Mouse (Mus musculus): ENCODE measurements around the gene Tut1. TPM values are rescaled to one million over a fixed set of nuclear protein-coding genes. Genes with fewer than 3 reads are reported as not detected.

Tut1 gene
- polyA plus RNA-seq, 2 experiments: 27.6 to 28.6 TPM

DNA sequence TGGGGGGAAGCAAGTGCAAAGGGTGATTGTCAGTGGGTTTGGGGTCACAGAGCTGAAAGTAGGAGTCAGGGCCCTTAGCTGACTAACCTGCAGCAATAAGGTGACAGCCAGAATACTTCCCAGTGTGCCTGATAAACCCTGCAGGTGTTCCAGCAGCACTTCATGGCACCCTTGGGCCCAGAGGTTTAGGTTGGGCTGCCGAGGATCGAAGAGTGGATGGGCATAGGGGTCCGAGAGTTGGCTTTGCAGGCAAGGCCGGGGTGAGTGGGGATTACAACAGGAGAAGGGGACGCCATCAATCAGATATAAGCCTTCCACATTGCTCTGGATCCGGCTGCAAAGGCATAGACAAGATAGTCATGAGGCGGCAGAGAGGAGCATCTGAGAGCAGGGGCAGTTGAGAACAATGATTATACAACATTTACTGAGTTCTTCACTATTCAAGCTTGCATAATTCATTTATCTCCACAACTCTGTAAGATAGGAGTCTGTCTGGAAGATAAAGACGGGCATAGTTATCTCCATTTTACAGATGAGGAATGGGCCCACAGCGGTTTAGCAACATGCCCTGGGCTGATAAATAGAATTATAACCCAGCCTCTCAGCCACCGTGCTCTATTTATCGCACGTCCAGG, 25.6 kb upstream of the Tut1 start:
- Histone ChIP-seq H3K4me3 (replicated peaks; ENCODE audit: low read length) (no peak overlapping the region), H3K9me3 (ENCODE audit: control insufficient read depth, low read length) (no peaks in the 10 kb centered on the region), H3K36me3 (ENCODE audit: control insufficient read depth, insufficient read depth, low read length) (peaks cover 41% of the 10 kb centered on the region), H3K27ac (replicated peaks; ENCODE audit: low read depth, low read length) (no peak overlapping the region), H3K27me3 (ENCODE audit: control insufficient read depth, insufficient read depth, low read length) (no peaks in the 10 kb centered on the region), H3K4me2 (replicated peaks; ENCODE audit: low read depth, low read length, severe bottlenecking) (no peak overlapping the region), H3K9ac (ENCODE audit: low read depth, low read length, severe bottlenecking) (no peak overlapping the region), H3K4me1 (ENCODE audit: control insufficient read depth, insufficient read depth, low read length) (peaks cover 12% of the 10 kb centered on the region)
- no peak for ATAC-seq (ENCODE audit: low FRiP score, low read depth)
- TF ChIP-seq POLR2A (IDR thresholded peaks at IDR 0.05; ENCODE audit: borderline replicate concordance, extremely low read depth, insufficient read depth, insufficient read length): no peak
- 85% methylated on average over 12 of the region's 12 CpGs for WGBS
- no peak for DNase-seq (ENCODE audit: low spot score)

DNA sequence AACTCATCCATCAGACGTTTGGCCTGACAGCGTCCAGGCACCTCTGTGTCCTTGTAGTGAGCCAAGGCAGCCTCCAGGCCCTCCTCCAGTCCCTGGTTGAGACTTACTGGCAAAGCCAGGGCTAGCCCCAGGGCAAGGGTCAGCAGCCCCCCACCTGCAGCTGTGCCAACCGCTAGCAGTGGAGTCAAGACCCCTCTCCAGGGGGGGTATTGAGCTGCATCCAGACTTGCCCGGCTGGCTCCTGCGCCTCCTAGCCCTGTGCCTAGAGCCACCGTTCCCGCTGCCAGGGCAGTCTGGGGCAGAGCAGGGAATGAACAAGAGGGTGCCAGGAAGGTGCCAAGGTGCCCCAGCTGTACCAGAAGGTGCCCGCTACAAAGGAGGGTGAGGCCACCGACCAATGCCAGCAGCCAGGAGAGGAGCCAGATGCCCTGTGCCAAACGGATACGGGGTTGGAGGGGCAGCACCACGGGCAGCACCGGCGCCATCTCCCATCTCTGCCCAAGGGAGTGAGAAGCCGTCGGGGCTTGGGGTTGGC, 24.9 kb upstream of the Tut1 start:
- Histone ChIP-seq H3K36me3 (ENCODE audit: control insufficient read depth, insufficient read depth, low read length) (peaks cover 48% of the 10 kb centered on the region), H3K4me1 (ENCODE audit: control insufficient read depth, insufficient read depth, low read length) (peaks cover 12% of the 10 kb centered on the region), H3K4me2 (replicated peaks; ENCODE audit: low read depth, low read length, severe bottlenecking) (peak overlapping the region; percentile 69), H3K27me3 (ENCODE audit: control insufficient read depth, insufficient read depth, low read length) (no peaks in the 10 kb centered on the region), H3K27ac (replicated peaks; ENCODE audit: low read depth, low read length) (0 out of 2 replicates have a peak overlapping the region, but pooled peaks have one; percentile 67), H3K9ac (ENCODE audit: low read depth, low read length, severe bottlenecking) (peak overlapping the region; percentile 89), H3K4me3 (replicated peaks; ENCODE audit: low read length) (peak overlapping the region; percentile 68), H3K9me3 (ENCODE audit: control insufficient read depth, low read length) (no peaks in the 10 kb centered on the region)
- no peak for DNase-seq (ENCODE audit: low spot score)
- no peak for TF ChIP-seq POLR2A (IDR thresholded peaks at IDR 0.05; ENCODE audit: borderline replicate concordance, extremely low read depth, insufficient read depth, insufficient read length)
- no peak for ATAC-seq (ENCODE audit: low FRiP score, low read depth)
- 20% methylated on average over 14 of the region's 16 CpGs for WGBS

DNA sequence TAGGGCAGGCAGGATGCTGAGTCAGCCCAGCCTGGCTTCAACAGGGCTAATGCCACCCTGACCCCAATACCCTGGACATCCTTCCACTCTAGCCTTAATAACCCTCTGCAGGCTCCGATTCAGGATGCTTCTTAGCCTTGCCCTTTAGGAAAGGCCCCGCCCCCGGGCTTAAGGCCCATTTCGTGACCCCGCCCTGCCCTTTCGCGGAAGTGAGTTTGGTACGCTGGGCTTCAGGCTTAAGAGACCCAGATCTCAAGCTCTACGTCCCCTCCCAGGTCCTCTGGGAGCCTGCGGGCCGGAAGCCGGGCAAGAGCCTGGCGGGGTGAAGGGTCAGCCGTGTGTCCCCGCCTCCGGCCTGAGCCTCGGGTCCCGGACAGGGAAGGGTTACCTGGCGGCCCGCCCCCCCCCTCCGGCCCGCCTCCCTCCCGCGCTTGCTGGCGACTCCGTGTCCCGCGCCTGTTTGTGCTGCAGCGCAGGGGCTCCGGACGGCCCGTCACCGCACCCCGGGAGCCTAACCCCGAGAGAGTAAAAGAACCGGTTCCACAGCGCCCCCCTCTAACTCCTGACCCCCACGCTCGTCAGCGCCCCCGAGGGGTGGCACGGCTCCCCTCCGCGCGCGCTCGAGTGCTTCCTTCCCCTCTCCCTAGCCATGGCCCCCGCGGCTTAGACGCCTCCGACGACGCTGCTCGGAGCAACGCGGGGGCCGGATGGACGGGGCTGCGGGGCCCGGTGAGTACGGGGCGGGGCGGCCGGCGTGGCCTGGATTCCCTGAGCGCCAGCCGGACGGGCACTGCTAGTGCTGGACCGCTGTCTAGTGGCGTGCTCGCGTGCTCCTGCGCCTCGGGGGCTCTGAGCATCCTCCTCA, 24.2 kb upstream of the Tut1 start, which contains the start of the genes Rom1 and Eml3:
Gene Rom1 (minus strand): TSS at position 133 of the 865 bp plus-strand sequence.
Gene Eml3 (plus strand): TSS at position 329 of the 865 bp plus-strand sequence.
- peak within 1 kb of the TSS; percentile 68 for H3K4me3 ChIP-seq (replicated peaks; ENCODE audit: low read length)
- H3K9ac ChIP-seq (ENCODE audit: low read depth, low read length, severe bottlenecking): peak within 1 kb of the TSS; percentile 89
- 2% methylated on average over 64 of the region's 74 CpGs for WGBS
- ATAC-seq (ENCODE audit: low FRiP score, low read depth): peak; percentile 75
- H3K27ac ChIP-seq (replicated peaks; ENCODE audit: low read depth, low read length): peak within 1 kb of the TSS; percentile 67
- no peaks in the 10 kb centered on the region for H3K27me3 ChIP-seq (ENCODE audit: control insufficient read depth, insufficient read depth, low read length)
- H3K4me2 ChIP-seq (replicated peaks; ENCODE audit: low read depth, low read length, severe bottlenecking): peak within 1 kb of the TSS; percentile 69
- H3K36me3 ChIP-seq (ENCODE audit: control insufficient read depth, insufficient read depth, low read length): peaks cover 55% of the 10 kb centered on the region
- H3K9me3 ChIP-seq (ENCODE audit: control insufficient read depth, low read length): no peaks in the 10 kb centered on the region
- TF ChIP-seq POLR2A (IDR thresholded peaks at IDR 0.05; ENCODE audit: borderline replicate concordance, extremely low read depth, insufficient read depth, insufficient read length): 0 out of 2 replicates have a peak, but pooled peaks have one; percentile 16
- H3K4me1 ChIP-seq (ENCODE audit: control insufficient read depth, insufficient read depth, low read length): peaks cover 12% of the 10 kb centered on the region
- peak; percentile 47 for DNase-seq (ENCODE audit: low spot score)

DNA sequence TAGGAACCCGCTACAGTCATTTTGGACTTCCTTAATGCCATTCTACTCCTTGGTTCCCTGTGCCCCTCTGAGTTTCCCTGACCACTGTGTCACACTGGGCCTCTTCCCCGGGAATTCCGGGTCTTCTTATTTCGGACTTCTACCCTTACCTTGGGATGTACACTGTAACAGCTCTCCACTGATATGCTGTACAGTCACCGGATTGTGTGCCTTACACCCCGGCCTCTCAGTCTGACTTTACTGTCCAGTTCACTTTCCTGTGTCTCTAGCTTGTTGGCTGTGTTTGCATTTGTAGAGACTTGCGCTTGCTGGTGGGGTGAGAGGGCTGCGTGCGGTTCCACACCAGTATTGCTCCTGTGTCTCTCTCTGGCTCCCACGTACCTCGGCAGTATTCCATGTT, 23.5 kb upstream of the Tut1 start:
- H3K9me3 ChIP-seq (ENCODE audit: control insufficient read depth, low read length): no peaks in the 10 kb centered on the region
- 7% methylated on average over 11 of the region's 11 CpGs for WGBS
- H3K4me3 ChIP-seq (replicated peaks; ENCODE audit: low read length): peak overlapping the region; percentile 68
- peak overlapping the region; percentile 69 for H3K4me2 ChIP-seq (replicated peaks; ENCODE audit: low read depth, low read length, severe bottlenecking)
- TF ChIP-seq POLR2A (IDR thresholded peaks at IDR 0.05; ENCODE audit: borderline replicate concordance, extremely low read depth, insufficient read depth, insufficient read length): no peak
- H3K9ac ChIP-seq (ENCODE audit: low read depth, low read length, severe bottlenecking): peak overlapping the region; percentile 89
- H3K4me1 ChIP-seq (ENCODE audit: control insufficient read depth, insufficient read depth, low read length): peaks cover 12% of the 10 kb centered on the region
- H3K27me3 ChIP-seq (ENCODE audit: control insufficient read depth, insufficient read depth, low read length): no peaks in the 10 kb centered on the region
- peaks cover 61% of the 10 kb centered on the region for H3K36me3 ChIP-seq (ENCODE audit: control insufficient read depth, insufficient read depth, low read length)
- ATAC-seq (ENCODE audit: low FRiP score, low read depth): 0 out of 2 replicates have a peak, but pooled peaks have one; percentile 14
- peak overlapping the region; percentile 67; the same call in 1 of the 2 replicates for H3K27ac ChIP-seq (replicated peaks; ENCODE audit: low read depth, low read length)
- DNase-seq (ENCODE audit: low spot score): no peak

DNA sequence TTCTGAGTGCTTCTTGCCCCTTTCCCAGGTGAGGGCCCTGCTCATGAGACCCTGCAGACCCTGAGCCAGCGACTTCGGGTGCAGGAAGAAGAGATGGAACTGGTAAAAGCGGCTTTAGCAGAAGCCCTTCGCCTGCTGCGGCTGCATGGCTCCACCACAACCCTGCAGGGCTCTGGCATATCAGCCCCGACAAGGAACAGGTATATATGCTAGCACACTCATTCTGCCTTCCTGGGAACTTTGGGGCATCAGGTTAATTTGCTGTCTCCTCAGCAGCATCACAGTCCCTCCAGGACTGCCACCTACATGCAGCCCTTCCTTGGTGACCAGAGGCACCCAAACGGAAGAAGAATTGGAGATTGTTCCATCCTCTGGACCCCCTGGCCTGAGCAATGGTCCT, 22.9 kb upstream of the Tut1 start:
- 0 out of 2 replicates have a peak overlapping the region, but pooled peaks have one; percentile 10 for H3K27ac ChIP-seq (replicated peaks; ENCODE audit: low read depth, low read length)
- peaks cover 12% of the 10 kb centered on the region for H3K4me1 ChIP-seq (ENCODE audit: control insufficient read depth, insufficient read depth, low read length)
- H3K4me3 ChIP-seq (replicated peaks; ENCODE audit: low read length): peak overlapping the region; percentile 68
- DNase-seq (ENCODE audit: low spot score): no peak
- 79% methylated on average over 7 of the region's 7 CpGs for WGBS
- H3K4me2 ChIP-seq (replicated peaks; ENCODE audit: low read depth, low read length, severe bottlenecking): peak overlapping the region; percentile 69
- H3K9ac ChIP-seq (ENCODE audit: low read depth, low read length, severe bottlenecking): peak overlapping the region; percentile 89
- no peaks in the 10 kb centered on the region for H3K9me3 ChIP-seq (ENCODE audit: control insufficient read depth, low read length)
- H3K36me3 ChIP-seq (ENCODE audit: control insufficient read depth, insufficient read depth, low read length): peaks cover 61% of the 10 kb centered on the region
- no peak for TF ChIP-seq POLR2A (IDR thresholded peaks at IDR 0.05; ENCODE audit: borderline replicate concordance, extremely low read depth, insufficient read depth, insufficient read length)
- no peak for ATAC-seq (ENCODE audit: low FRiP score, low read depth)
- H3K27me3 ChIP-seq (ENCODE audit: control insufficient read depth, insufficient read depth, low read length): no peaks in the 10 kb centered on the region
